Mouse (Mus musculus): ENCODE measurements around the gene Vmn1r56.
"Not testable (repeated sequence)": the region's sequence is repeated elsewhere in the genome, so short reads cannot be mapped to it uniquely, and the experiment has no call there.

Vmn1r56 gene

GRCm38 (mm10) chr7:5196647-5197046, at the start of gene Vmn1r56:
Vmn1r56 (minus strand) TSS chr7:5196747.
- not testable (repeated sequence) for DNase-seq

DNA sequence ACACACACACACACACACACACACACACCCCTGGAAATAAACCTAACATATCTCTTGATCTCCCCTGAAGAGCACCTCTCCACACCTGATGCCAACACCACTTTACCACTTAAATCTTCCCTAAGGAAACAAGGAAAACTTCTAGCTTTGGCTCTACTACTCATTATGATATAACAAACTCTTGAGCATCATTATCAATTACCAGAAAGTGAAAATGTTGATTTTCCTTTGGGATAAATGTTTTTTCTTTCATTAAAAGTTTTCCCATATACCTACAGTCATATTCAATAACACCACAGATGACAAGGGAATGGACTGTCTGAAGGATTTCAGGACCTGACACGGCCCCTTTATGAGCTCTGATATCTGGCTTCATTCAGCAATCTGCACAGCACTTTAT, 21.6 kb upstream of the Vmn1r56 start, which contains the start of gene Vmn1r57:
Vmn1r57 (plus strand) TSS at position 301 of the 400 bp plus-strand sequence.
- not testable (repeated sequence) for DNase-seq

GRCm38 (mm10) chr7:5149570-5149969, 47.0 kb downstream of the Vmn1r56 start, which contains the start of gene Vmn1r55:
Vmn1r55 (minus strand) TSS chr7:5149670.
- DNase-seq, result not testable (repeated sequence)

Measured in cerebellum, adult 11 months (tissue).